Mouse (Mus musculus): Measurements from ENCODE around the gene Msn. TPM values are rescaled to one million over a fixed set of nuclear protein-coding genes. Genes with fewer than 3 reads are reported as not detected.
"Not testable (repeated sequence)": the region's sequence is repeated elsewhere in the genome, so short reads cannot be mapped to it uniquely, and the experiment has no call there.

Msn gene
- total RNA-seq, 1 experiment from 2014 or later = 147 TPM

DNA sequence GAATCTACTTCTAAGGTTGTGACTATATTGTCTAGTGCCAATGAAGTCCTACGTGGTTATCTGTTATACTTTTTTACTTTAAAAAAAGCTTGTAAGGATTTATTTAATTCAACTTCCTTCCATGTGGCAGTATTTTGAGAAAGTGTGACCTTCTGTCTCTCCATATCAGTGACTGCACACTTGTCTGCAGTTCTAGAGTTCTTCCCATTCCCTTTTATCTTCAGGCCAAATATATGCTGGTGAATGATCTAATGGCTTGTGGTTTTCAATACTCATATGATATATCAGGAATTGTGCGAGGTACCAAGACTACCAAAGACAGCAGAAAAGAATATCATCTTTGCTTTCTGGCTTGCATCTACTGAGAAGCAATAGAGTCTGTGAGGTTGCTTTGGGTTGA, 43.4 kb downstream of the Msn start:
- DNase-seq = no peak

GRCm38 (mm10) chrX:96144960-96145488, 49.2 kb downstream of the Msn start:
- DNase-seq = peak; percentile 7

DNA sequence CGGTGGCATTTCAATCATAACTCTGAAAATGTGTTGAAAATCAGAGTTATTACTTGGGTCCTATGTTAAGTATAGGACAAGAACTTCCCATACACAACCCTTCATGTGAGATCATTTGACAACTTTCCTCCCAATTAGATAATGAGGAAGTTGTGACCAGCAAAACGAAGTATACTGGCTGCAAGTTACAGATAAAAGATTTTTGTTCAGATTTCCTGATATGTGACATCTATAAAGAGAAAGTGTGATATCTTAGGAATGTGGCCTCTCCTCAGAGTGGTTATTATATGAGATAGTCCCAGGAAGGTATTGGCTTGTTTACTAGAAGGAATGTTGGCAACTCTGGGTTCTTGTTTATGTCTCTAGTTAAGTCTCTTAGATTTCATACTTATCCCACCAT, 52.4 kb downstream of the Msn start:
- no peak for DNase-seq

GRCm38 (mm10) chrX:96153362-96153761, 57.5 kb downstream of the Msn start:
- no peak for DNase-seq

DNA sequence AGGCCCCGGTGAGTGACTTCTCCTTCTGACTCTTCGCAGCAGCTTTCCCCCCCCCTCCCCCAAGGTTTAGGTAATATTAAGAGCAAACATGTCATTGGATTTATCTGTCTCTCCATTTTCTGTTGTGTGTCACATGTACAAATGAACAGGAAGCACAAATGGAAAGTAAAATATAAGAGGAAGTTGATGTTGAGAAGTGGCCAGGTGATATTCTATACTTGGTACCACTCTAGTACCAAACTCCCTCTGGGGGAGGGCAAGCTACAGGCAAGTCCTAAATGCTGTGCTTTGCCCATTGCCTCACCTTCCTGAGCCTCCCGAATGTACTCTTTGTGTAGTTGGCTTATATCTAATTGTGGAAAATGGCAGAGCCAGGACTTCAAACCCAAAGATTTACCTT, 62.1 kb downstream of the Msn start:
- DNase-seq = no peak

DNA sequence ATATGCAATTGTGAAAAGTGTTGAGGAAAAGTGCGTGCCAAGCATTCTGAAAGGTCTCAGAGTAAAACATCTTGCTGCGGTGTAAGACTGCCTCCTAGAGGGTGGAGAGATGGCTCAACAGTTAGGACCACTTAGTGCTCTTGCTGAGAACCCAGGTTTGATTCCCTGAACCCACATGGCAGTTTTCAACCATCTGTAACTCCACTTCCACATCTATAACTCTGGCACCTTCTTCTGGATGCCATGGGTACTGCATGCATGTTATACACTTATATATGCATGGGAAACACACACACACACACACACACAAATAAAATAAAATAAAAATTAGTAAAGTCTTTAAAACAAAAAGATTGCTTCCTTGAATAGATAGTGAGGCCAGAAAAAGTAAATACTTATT, 66.7 kb downstream of the Msn start:
- peak; percentile 12 for DNase-seq

DNA sequence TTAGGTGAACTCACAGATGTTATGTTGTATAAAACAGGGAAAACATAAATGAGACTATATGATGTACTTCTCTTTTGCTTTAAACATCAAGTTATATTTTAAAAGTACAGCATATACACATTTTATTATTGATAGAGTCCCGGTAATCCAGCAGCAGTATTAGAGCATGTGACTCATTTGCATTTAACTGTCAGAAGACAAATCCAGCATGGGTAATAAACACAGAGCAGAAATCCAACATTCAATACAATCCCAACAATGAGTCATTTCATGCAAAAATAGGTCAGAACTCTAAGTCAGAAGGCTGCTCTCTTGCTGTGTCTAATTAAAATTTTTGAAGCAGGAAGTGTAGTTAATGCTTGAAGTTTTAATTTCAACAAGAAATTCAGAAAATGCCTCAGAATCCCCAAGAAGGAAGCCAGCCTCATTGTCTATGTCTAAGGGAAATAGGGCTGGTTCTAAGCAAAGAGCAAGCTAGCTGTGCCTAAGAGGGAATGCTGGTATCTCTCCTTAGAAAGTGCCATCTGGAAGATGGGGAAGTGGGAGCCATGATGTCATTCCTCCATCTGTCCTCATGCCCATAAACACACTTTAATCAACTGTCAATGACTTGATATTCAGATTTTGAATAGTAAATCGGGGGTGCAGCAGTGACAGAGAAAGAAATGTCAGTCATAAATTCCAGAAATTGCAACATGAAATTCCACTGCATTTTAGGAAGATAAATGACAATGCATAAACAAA, 76.0 kb downstream of the Msn start:
- no peak for DNase-seq

DNA sequence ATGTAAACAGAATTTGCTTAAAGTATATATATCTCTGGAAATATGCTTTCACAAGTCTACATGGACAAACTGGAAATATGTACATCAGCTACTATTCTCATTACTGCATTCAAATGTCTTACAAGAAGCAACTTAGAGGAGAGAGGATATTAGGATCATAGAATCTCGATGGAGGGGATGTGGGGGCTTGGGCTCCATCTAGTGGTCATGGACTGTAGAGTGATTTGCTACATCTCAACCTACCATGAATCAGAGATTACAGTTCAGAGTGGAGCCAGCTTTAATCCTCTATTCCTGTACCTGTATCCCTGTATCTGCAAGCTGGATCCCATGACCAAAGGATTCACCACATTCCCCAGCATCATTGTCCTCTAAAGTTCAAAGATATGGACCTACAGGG, 82.6 kb downstream of the Msn start:
- DNase-seq = peak; percentile 36

GRCm38 (mm10) chrX:96184100-96184732, 88.4 kb downstream of the Msn start:
- no peak for DNase-seq

DNA sequence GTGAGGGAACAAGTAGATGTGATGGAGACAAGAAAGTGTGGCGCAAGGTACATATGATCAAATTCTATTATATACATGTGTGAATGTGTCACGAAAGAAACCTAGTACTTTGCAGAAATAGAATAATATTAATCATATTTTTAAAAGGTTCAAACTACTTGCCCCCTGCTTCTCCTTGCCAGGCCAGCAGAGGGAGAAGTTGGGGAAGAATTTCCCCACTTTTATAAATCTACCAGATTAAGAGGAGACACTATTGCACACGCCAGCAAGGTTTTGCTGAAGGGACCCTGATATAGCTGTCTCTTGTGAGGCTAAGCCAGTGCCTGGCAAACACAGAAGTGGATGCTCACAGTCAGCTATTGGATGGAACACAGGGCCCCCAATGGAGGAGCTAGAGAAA, 109.3 kb downstream of the Msn start:
- DNase-seq = not testable (repeated sequence)

DNA sequence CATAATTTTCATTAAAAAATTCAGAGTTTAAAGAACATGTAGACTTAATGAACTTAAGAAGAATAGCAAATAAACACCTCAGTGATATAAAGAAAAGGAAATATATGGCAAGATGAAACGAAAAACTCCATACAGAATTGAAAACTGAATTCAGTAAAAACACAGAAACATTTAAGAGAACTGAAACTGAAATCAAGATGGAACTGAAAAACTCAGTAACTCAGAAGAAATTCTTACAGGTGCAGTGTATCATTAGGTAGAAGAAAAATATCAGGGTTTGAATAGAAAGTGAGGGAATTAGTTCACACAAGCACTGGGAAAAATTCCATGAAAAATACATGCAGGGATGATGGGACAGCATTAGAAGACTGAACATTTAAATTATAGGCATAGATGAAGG, 111.0 kb downstream of the Msn start:
- no peak for DNase-seq

DNA sequence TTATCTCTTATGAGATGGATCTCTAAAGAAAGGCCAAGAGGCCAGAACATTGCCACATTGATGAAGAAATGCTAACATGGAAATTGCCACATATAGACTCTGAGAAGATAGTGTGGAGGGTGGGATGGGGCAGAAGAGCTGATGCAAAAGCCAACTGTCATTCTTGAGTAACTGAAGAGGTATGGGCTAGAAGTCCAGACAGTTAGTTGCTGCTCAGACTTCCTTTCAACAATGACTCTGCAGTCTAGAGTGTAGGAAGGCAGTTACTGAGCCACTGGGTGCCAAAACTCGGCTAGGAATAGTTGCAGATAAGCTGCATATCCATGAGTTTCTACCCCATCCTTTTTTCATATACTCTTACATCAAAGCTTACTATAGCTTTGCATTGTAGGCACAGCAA, 122.2 kb downstream of the Msn start:
- no peak for DNase-seq

Other genes starting within 250 kb of the Msn start
- gene Las1l, start 139.1 kb upstream of the Msn start, total RNA-seq (2021) = 39.3 and 47.4 TPM in 2 replicates
- gene Vsig4, start 197.4 kb downstream of the Msn start, total RNA-seq (2021) = 0.34 and 3.2 TPM in 2 replicates